Mouse (Mus musculus) limb, embryonic 15.5 days (tissue): ENCODE measurements around the gene Klhl3. TPM values are rescaled to one million over a fixed set of nuclear protein-coding genes. Genes with fewer than 3 reads are reported as not detected.
A peak's percentile ranks its signal among the peaks of the same experiment; 100 is the strongest.

Source experiments
- ATAC-seq: fragments of 200-750 bp; cut with Nextera tagmentation; 2 replicates; pipeline ENCODE4 v1.8.0; 2017; ENCODE audit warnings: low read depth, moderate TSS enrichment; ENCODE audit not compliant: insufficient number of reproducible peaks, low FRiP score, low TSS enrichment
- H3K27ac ChIP-seq: fragments of 300-500 bp; sonication (generic); 2 replicates; pipeline ENCODE4 v1.5.1; 2015; ENCODE audit warnings: moderate library complexity, mild to moderate bottlenecking, inconsistent platforms
- H3K27me3 ChIP-seq: fragments of 300-500 bp; sonication (generic); 2 replicates; pipeline ENCODE4 v1.6.1; 2015; ENCODE audit warnings: inconsistent platforms
- H3K36me3 ChIP-seq: fragments of 300-500 bp; sonication (generic); 2 replicates; pipeline ENCODE4 v1.6.1; 2015; ENCODE audit warnings: inconsistent platforms
- H3K4me1 ChIP-seq: fragments of 300-500 bp; sonication (generic); 2 replicates; pipeline ENCODE4 v1.6.1; 2015; ENCODE audit warnings: inconsistent platforms
- H3K4me2 ChIP-seq: fragments of 300-500 bp; sonication (generic); 2 replicates; pipeline ENCODE4 v1.6.1; 2015; ENCODE audit warnings: mild to moderate bottlenecking, inconsistent platforms
- H3K4me3 ChIP-seq: fragments of 300-500 bp; sonication (generic); 2 replicates; pipeline ENCODE4 v1.5.1; 2015; ENCODE audit warnings: mild to moderate bottlenecking, inconsistent platforms
- H3K9ac ChIP-seq: fragments of 300-500 bp; sonication (generic); 2 replicates; pipeline ENCODE4 v1.6.1; 2015; ENCODE audit warnings: inconsistent platforms
- H3K9me3 ChIP-seq: fragments of 300-500 bp; sonication (generic); 2 replicates; pipeline ENCODE4 v1.6.1; 2016; ENCODE audit warnings: inconsistent platforms
- WGBS: fragments of 180-500 bp; shearing (Covaris S2); methylation state at CpG from one replicate; pipeline ENCODE4 v1.1.7; 2015; 5-methylcytosine and 5-hydroxymethylcytosine counted together
- polyA plus RNA-seq: library from polyadenylated mRNA; unstranded; fragments of >200 nt; fragmentation: Nextera tagmentation; extraction: Ambion mirVana; gene quantifications from 2 replicates; pipeline ENCODE4 v1.2.1, GENCODE M21; 2015

Klhl3 gene
- polyA plus RNA-seq, 1 experiment from 2014 or later: 2.8 TPM

GRCm38 (mm10) chr13:58122786-58123297 is 9.4 kb upstream of the Klhl3 start:
- Histone ChIP-seq H3K9ac (no peak overlapping the region), H3K27me3 (no peaks in the 10 kb centered on the region), H3K9me3 (no peaks in the 10 kb centered on the region), H3K4me3 (no peak overlapping the region), H3K4me1 (peaks cover 10% of the 10 kb centered on the region; the same call in 1 of the 2 replicates), H3K27ac (no peak overlapping the region), H3K36me3 (0 out of 2 replicates have a peak, but pooled peaks cover 2% of the 10 kb centered on the region), H3K4me2 (no peak overlapping the region)
- WGBS: 55% methylated on average over 10 of the region's 10 CpGs
- ATAC-seq: no peak

GRCm38 (mm10) chr13:58117318-58118017 is 4.1 kb upstream of the Klhl3 start:
- Histone ChIP-seq H3K4me3 (no peak overlapping the region), H3K4me1 (peaks cover 11% of the 10 kb centered on the region), H3K36me3 (no peaks in the 10 kb centered on the region), H3K4me2 (no peak overlapping the region), H3K27me3 (no peaks in the 10 kb centered on the region), H3K27ac (no peak overlapping the region), H3K9me3 (no peaks in the 10 kb centered on the region), H3K9ac (no peak overlapping the region)
- 63% methylated on average over 8 of the region's 8 CpGs for WGBS
- ATAC-seq: no peak

- no peaks in the 10 kb centered on the region for H3K36me3 ChIP-seq
- no peak overlapping the region for H3K4me3 ChIP-seq
- H3K27ac ChIP-seq: no peak overlapping the region
- no peaks in the 10 kb centered on the region for H3K9me3 ChIP-seq
- ATAC-seq: no peak
- H3K4me2 ChIP-seq: no peak overlapping the region
- H3K4me1 ChIP-seq: peaks cover 18% of the 10 kb centered on the region
- 68% methylated on average over 2 of the region's 2 CpGs for WGBS
- no peak overlapping the region for H3K9ac ChIP-seq
- H3K27me3 ChIP-seq: no peaks in the 10 kb centered on the region
Measured at GRCm38 (mm10) chr13:58116801-58117200, 3.4 kb upstream of the Klhl3 start.

GRCm38 (mm10) chr13:58115227-58115626 is 1.8 kb upstream of the Klhl3 start:
- Histone ChIP-seq H3K4me1 (peaks cover 23% of the 10 kb centered on the region), H3K36me3 (no peaks in the 10 kb centered on the region), H3K4me3 (no peak overlapping the region), H3K9me3 (no peaks in the 10 kb centered on the region), H3K27ac (no peak overlapping the region), H3K9ac (no peak overlapping the region), H3K4me2 (no peak overlapping the region), H3K27me3 (no peaks in the 10 kb centered on the region)
- ATAC-seq: no peak
- 26% methylated on average over 13 of the region's 13 CpGs for WGBS

- Histone ChIP-seq H3K4me1 (peaks cover 25% of the 10 kb centered on the region), H3K4me3 (peak overlapping the region; percentile 55), H3K27me3 (no peaks in the 10 kb centered on the region), H3K27ac (peak overlapping the region; percentile 78), H3K36me3 (no peaks in the 10 kb centered on the region), H3K9ac (peak overlapping the region; percentile 45), H3K4me2 (peak overlapping the region; percentile 86), H3K9me3 (no peaks in the 10 kb centered on the region)
- WGBS: 15% methylated on average over 11 of the region's 11 CpGs
- no peak for ATAC-seq
Measured at GRCm38 (mm10) chr13:58112601-58113041, 771 bp downstream of the Klhl3 start.

GRCm38 (mm10) chr13:58112191-58112590 is 1.2 kb downstream of the Klhl3 start:
- no peaks in the 10 kb centered on the region for H3K9me3 ChIP-seq
- no peaks in the 10 kb centered on the region for H3K27me3 ChIP-seq
- peaks cover 25% of the 10 kb centered on the region for H3K4me1 ChIP-seq
- WGBS: 57% methylated on average over 10 of the region's 10 CpGs
- no peak overlapping the region for H3K27ac ChIP-seq
- H3K9ac ChIP-seq: peak overlapping the region; percentile 45; the same call in 1 of the 2 replicates
- ATAC-seq: no peak
- peak overlapping the region; percentile 86 for H3K4me2 ChIP-seq
- no peaks in the 10 kb centered on the region for H3K36me3 ChIP-seq
- peak overlapping the region; percentile 55 for H3K4me3 ChIP-seq

- H3K36me3 ChIP-seq: no peaks in the 10 kb centered on the region; the same call in 1 of the 2 replicates
- no peak overlapping the region for H3K4me3 ChIP-seq
- no peak for ATAC-seq
- no peaks in the 10 kb centered on the region for H3K27me3 ChIP-seq
- no peak overlapping the region for H3K4me2 ChIP-seq
- H3K27ac ChIP-seq: no peak overlapping the region
- peaks cover 25% of the 10 kb centered on the region for H3K4me1 ChIP-seq
- no peaks in the 10 kb centered on the region for H3K9me3 ChIP-seq
- H3K9ac ChIP-seq: no peak overlapping the region
- 92% methylated on average over 6 of the region's 6 CpGs for WGBS
Measured at GRCm38 (mm10) chr13:58111306-58111705, 2.1 kb downstream of the Klhl3 start.

GRCm38 (mm10) chr13:58090643-58091042 is 22.7 kb downstream of the Klhl3 start:
- Histone ChIP-seq H3K9me3 (no peaks in the 10 kb centered on the region), H3K27ac (no peak overlapping the region), H3K9ac (no peak overlapping the region), H3K27me3 (no peaks in the 10 kb centered on the region), H3K4me1 (no peaks in the 10 kb centered on the region), H3K4me2 (no peak overlapping the region), H3K36me3 (peaks cover 3% of the 10 kb centered on the region; the same call in 1 of the 2 replicates), H3K4me3 (no peak overlapping the region)
- no peak for ATAC-seq
- WGBS: 54% methylated on average over 8 of the region's 8 CpGs

GRCm38 (mm10) chr13:58084396-58084795 is 29.0 kb downstream of the Klhl3 start:
- Histone ChIP-seq H3K27ac (no peak overlapping the region), H3K9me3 (no peaks in the 10 kb centered on the region), H3K4me3 (no peak overlapping the region), H3K4me1 (no peaks in the 10 kb centered on the region), H3K9ac (no peak overlapping the region), H3K4me2 (no peak overlapping the region), H3K36me3 (no peaks in the 10 kb centered on the region), H3K27me3 (no peaks in the 10 kb centered on the region)
- 89% methylated on average over 5 of the region's 5 CpGs for WGBS
- no peak for ATAC-seq

- H3K9ac ChIP-seq: no peak overlapping the region
- no peaks in the 10 kb centered on the region for H3K36me3 ChIP-seq
- ATAC-seq: no peak
- no peak overlapping the region for H3K4me2 ChIP-seq
- no peaks in the 10 kb centered on the region for H3K27me3 ChIP-seq
- no peaks in the 10 kb centered on the region for H3K4me1 ChIP-seq
- H3K9me3 ChIP-seq: no peaks in the 10 kb centered on the region
- WGBS: 85% methylated on average over 11 of the region's 11 CpGs
- no peak overlapping the region for H3K4me3 ChIP-seq
- H3K27ac ChIP-seq: no peak overlapping the region
Measured at GRCm38 (mm10) chr13:58083521-58083920, 29.9 kb downstream of the Klhl3 start.

GRCm38 (mm10) chr13:58083048-58083447 is 30.3 kb downstream of the Klhl3 start:
- 61% methylated on average over 5 of the region's 5 CpGs for WGBS
- H3K27ac ChIP-seq: no peak overlapping the region
- no peaks in the 10 kb centered on the region for H3K27me3 ChIP-seq
- no peak overlapping the region for H3K9ac ChIP-seq
- no peak overlapping the region for H3K4me2 ChIP-seq
- no peaks in the 10 kb centered on the region for H3K4me1 ChIP-seq
- H3K36me3 ChIP-seq: no peaks in the 10 kb centered on the region
- no peaks in the 10 kb centered on the region for H3K9me3 ChIP-seq
- no peak for ATAC-seq
- no peak overlapping the region for H3K4me3 ChIP-seq

- Histone ChIP-seq H3K9ac (no peak overlapping the region), H3K36me3 (no peaks in the 10 kb centered on the region), H3K27ac (no peak overlapping the region), H3K4me3 (no peak overlapping the region), H3K27me3 (no peaks in the 10 kb centered on the region), H3K9me3 (no peaks in the 10 kb centered on the region), H3K4me1 (peaks cover 8% of the 10 kb centered on the region; the same call in 1 of the 2 replicates), H3K4me2 (no peak overlapping the region)
- ATAC-seq: no peak
- 77% methylated on average over 5 of the region's 5 CpGs for WGBS
Measured at GRCm38 (mm10) chr13:58078361-58078760, 35.0 kb downstream of the Klhl3 start.
